Mouse (Mus musculus): ENCODE measurements around the gene Rapgef1. TPM values are rescaled to one million over a fixed set of nuclear protein-coding genes. Genes with fewer than 3 reads are reported as not detected.

The Rapgef1 gene
- polyA plus RNA-seq, 1 experiment from 2014 or later, result 11.4 TPM

GRCm38 (mm10) chr2:29665421-29665820, 45.9 kb downstream of the Rapgef1 start:
- Histone ChIP-seq H3K27me3 (replicated peaks; ENCODE audit: insufficient read depth, low read length) (no peaks in the 10 kb centered on the region), H3K4me1 (ENCODE audit: insufficient read depth, low read depth, low read length) (peaks cover 20% of the 10 kb centered on the region), H3K9me3 (ENCODE audit: low read length) (no peaks in the 10 kb centered on the region), H3K4me2 (replicated peaks; ENCODE audit: low read depth, low read length) (no peak overlapping the region), H3K36me3 (ENCODE audit: insufficient read depth, low read length) (no peaks in the 10 kb centered on the region), H3K4me3 (ENCODE audit: low read depth, low read length) (no peak overlapping the region), H3K27ac (ENCODE audit: low read length) (no peak overlapping the region), H3K9ac (replicated peaks; ENCODE audit: low read depth) (no peak overlapping the region)
- DNase-seq (ENCODE audit: low spot score), result no peak
- no peak for ATAC-seq
- TF ChIP-seq CTCF (IDR thresholded peaks at IDR 0.05) (peak; percentile 61), EP300 (IDR thresholded peaks at IDR 0.05) (no peak)
- WGBS, result 94% methylated on average over 5 of the region's 5 CpGs

- Histone ChIP-seq H3K4me2 (replicated peaks; ENCODE audit: low read depth, low read length) (no peak overlapping the region), H3K27me3 (replicated peaks; ENCODE audit: insufficient read depth, low read length) (no peaks in the 10 kb centered on the region), H3K9ac (replicated peaks; ENCODE audit: low read depth) (no peak overlapping the region), H3K36me3 (ENCODE audit: insufficient read depth, low read length) (no peaks in the 10 kb centered on the region), H3K9me3 (ENCODE audit: low read length) (no peaks in the 10 kb centered on the region), H3K4me3 (ENCODE audit: low read depth, low read length) (no peak overlapping the region), H3K27ac (ENCODE audit: low read length) (no peak overlapping the region), H3K4me1 (ENCODE audit: insufficient read depth, low read depth, low read length) (peaks cover 29% of the 10 kb centered on the region)
- DNase-seq (ENCODE audit: low spot score), result peak; percentile 82
- ATAC-seq, result peak; percentile 72
- WGBS, result 15% methylated on average over 7 of the region's 7 CpGs
- TF ChIP-seq EP300 (IDR thresholded peaks at IDR 0.05), result no peak
- no peak for TF ChIP-seq CTCF (IDR thresholded peaks at IDR 0.05)
These were observed 47.1 kb downstream of the Rapgef1 start for GRCm38 (mm10) chr2:29666589-29666988.

GRCm38 (mm10) chr2:29667109-29667508, 47.6 kb downstream of the Rapgef1 start:
- ATAC-seq, result no peak
- 76% methylated on average over 4 of the region's 4 CpGs for WGBS
- H3K4me2 ChIP-seq (replicated peaks; ENCODE audit: low read depth, low read length), result no peak overlapping the region

GRCm38 (mm10) chr2:29668011-29668691, 48.6 kb downstream of the Rapgef1 start:
- Histone ChIP-seq H3K9me3 (ENCODE audit: low read length) (no peaks in the 10 kb centered on the region), H3K27me3 (replicated peaks; ENCODE audit: insufficient read depth, low read length) (no peaks in the 10 kb centered on the region), H3K4me3 (ENCODE audit: low read depth, low read length) (no peak overlapping the region), H3K4me1 (ENCODE audit: insufficient read depth, low read depth, low read length) (peaks cover 29% of the 10 kb centered on the region), H3K4me2 (replicated peaks; ENCODE audit: low read depth, low read length) (no peak overlapping the region), H3K9ac (replicated peaks; ENCODE audit: low read depth) (no peak overlapping the region), H3K36me3 (ENCODE audit: insufficient read depth, low read length) (no peaks in the 10 kb centered on the region), H3K27ac (ENCODE audit: low read length) (no peak overlapping the region)
- 48% methylated on average over 7 of the region's 7 CpGs for WGBS
- DNase-seq (ENCODE audit: low spot score) (no peak), ATAC-seq (peak; percentile 23; the same call in 1 of the 2 replicates)
- TF ChIP-seq CTCF (IDR thresholded peaks at IDR 0.05) (no peak), EP300 (IDR thresholded peaks at IDR 0.05) (no peak)

More at GRCm38 (mm10) chr2:29667109-29667508, 47.6 kb downstream of the Rapgef1 start:
- TF ChIP-seq EP300 (IDR thresholded peaks at IDR 0.05), result no peak
- TF ChIP-seq CTCF (IDR thresholded peaks at IDR 0.05), result no peak
- no peak overlapping the region for H3K9ac ChIP-seq (replicated peaks; ENCODE audit: low read depth)
- H3K27me3 ChIP-seq (replicated peaks; ENCODE audit: insufficient read depth, low read length), result no peaks in the 10 kb centered on the region
- no peak overlapping the region for H3K27ac ChIP-seq (ENCODE audit: low read length)
- no peak for DNase-seq (ENCODE audit: low spot score)
- no peaks in the 10 kb centered on the region for H3K9me3 ChIP-seq (ENCODE audit: low read length)
- no peaks in the 10 kb centered on the region for H3K36me3 ChIP-seq (ENCODE audit: insufficient read depth, low read length)
- H3K4me1 ChIP-seq (ENCODE audit: insufficient read depth, low read depth, low read length), result peaks cover 29% of the 10 kb centered on the region
- H3K4me3 ChIP-seq (ENCODE audit: low read depth, low read length), result no peak overlapping the region

- H3K9ac ChIP-seq (replicated peaks; ENCODE audit: low read depth), result no peak overlapping the region
- ATAC-seq (no peak), DNase-seq (ENCODE audit: low spot score) (no peak)
- no peaks in the 10 kb centered on the region for H3K9me3 ChIP-seq (ENCODE audit: low read length)
- no peak overlapping the region for H3K4me3 ChIP-seq (ENCODE audit: low read depth, low read length)
- no peak overlapping the region for H3K27ac ChIP-seq (ENCODE audit: low read length)
- H3K4me1 ChIP-seq (ENCODE audit: insufficient read depth, low read depth, low read length), result peaks cover 29% of the 10 kb centered on the region
- 95% methylated on average over 4 of the region's 4 CpGs for WGBS
- H3K27me3 ChIP-seq (replicated peaks; ENCODE audit: insufficient read depth, low read length), result no peaks in the 10 kb centered on the region
- TF ChIP-seq EP300 (IDR thresholded peaks at IDR 0.05) (no peak), CTCF (IDR thresholded peaks at IDR 0.05) (no peak)
- H3K36me3 ChIP-seq (ENCODE audit: insufficient read depth, low read length), result no peaks in the 10 kb centered on the region
- no peak overlapping the region for H3K4me2 ChIP-seq (replicated peaks; ENCODE audit: low read depth, low read length)
These were observed 49.4 kb downstream of the Rapgef1 start for GRCm38 (mm10) chr2:29668963-29669362.

- DNase-seq (ENCODE audit: low spot score), result peak; percentile 87
- peak; percentile 42 for ATAC-seq
- H3K4me1 ChIP-seq (ENCODE audit: insufficient read depth, low read depth, low read length), result peaks cover 29% of the 10 kb centered on the region
These were observed 50.2 kb downstream of the Rapgef1 start for GRCm38 (mm10) chr2:29669711-29670110.

More at GRCm38 (mm10) chr2:29669711-29670110, 50.2 kb downstream of the Rapgef1 start:
- no peak overlapping the region for H3K4me3 ChIP-seq (ENCODE audit: low read depth, low read length)
- H3K9me3 ChIP-seq (ENCODE audit: low read length), result no peaks in the 10 kb centered on the region
- H3K9ac ChIP-seq (replicated peaks; ENCODE audit: low read depth), result no peak overlapping the region
- H3K36me3 ChIP-seq (ENCODE audit: insufficient read depth, low read length), result no peaks in the 10 kb centered on the region
- H3K27me3 ChIP-seq (replicated peaks; ENCODE audit: insufficient read depth, low read length), result no peaks in the 10 kb centered on the region
- no peak overlapping the region for H3K4me2 ChIP-seq (replicated peaks; ENCODE audit: low read depth, low read length)
- TF ChIP-seq EP300 (IDR thresholded peaks at IDR 0.05) (no peak), CTCF (IDR thresholded peaks at IDR 0.05) (no peak)
- H3K27ac ChIP-seq (ENCODE audit: low read length), result peak overlapping the region; percentile 66

All from lung, postnatal 0 days (tissue).